Mouse (Mus musculus): ENCODE results near the gene Rpa3.
A peak's percentile ranks its signal among the peaks of the same experiment; 100 is the strongest.

Rpa3 gene

GRCm38 (mm10) chr6:8259004-8259666 is at the start of gene Rpa3, which contains the start of the genes Umad1 and Gm45062:
Rpa3 (minus strand) TSS chr6:8259173.
Umad1 (plus strand) TSS chr6:8259288.
Gm45062 (plus strand) TSS chr6:8259450.
- DNase-seq = peak; percentile 98

GRCm38 (mm10) chr6:8307878-8308775 is 49.2 kb upstream of the Rpa3 start:
- no peak for DNase-seq

GRCm38 (mm10) chr6:8299066-8299863 is 40.3 kb upstream of the Rpa3 start:
- DNase-seq = no peak

- peak; percentile 4 for DNase-seq
Measured at GRCm38 (mm10) chr6:8294048-8294784, 35.2 kb upstream of the Rpa3 start.

GRCm38 (mm10) chr6:8288755-8289580 is 30.0 kb upstream of the Rpa3 start:
- no peak for DNase-seq

GRCm38 (mm10) chr6:8286146-8286545 is 27.2 kb upstream of the Rpa3 start:
- DNase-seq = no peak

GRCm38 (mm10) chr6:8285401-8285960 is 26.5 kb upstream of the Rpa3 start:
- DNase-seq = no peak

- no peak for DNase-seq
Measured at GRCm38 (mm10) chr6:8283255-8283654, 24.3 kb upstream of the Rpa3 start.

GRCm38 (mm10) chr6:8278426-8279002 is 19.5 kb upstream of the Rpa3 start:
- peak; percentile 31 for DNase-seq

GRCm38 (mm10) chr6:8276431-8276830 is 17.5 kb upstream of the Rpa3 start:
- no peak for DNase-seq

GRCm38 (mm10) chr6:8275098-8275497 is 16.1 kb upstream of the Rpa3 start:
- peak; percentile 57 for DNase-seq

GRCm38 (mm10) chr6:8274387-8275054 is 15.5 kb upstream of the Rpa3 start:
- DNase-seq = peak; percentile 71

GRCm38 (mm10) chr6:8271047-8271446 is 12.1 kb upstream of the Rpa3 start:
- no peak for DNase-seq

GRCm38 (mm10) chr6:8259667-8260044 is 683 bp upstream of the Rpa3 start:
- no peak for DNase-seq

GRCm38 (mm10) chr6:8258316-8258715 is 657 bp downstream of the Rpa3 start:
- DNase-seq = no peak

GRCm38 (mm10) chr6:8228596-8228995 is 30.4 kb downstream of the Rpa3 start:
- no peak for DNase-seq

GRCm38 (mm10) chr6:8227035-8227434 is 31.9 kb downstream of the Rpa3 start:
- DNase-seq = no peak

GRCm38 (mm10) chr6:8210661-8211060 is 48.3 kb downstream of the Rpa3 start:
- DNase-seq = no peak

GRCm38 (mm10) chr6:8209866-8210186 is 49.1 kb downstream of the Rpa3 start:
- DNase-seq = no peak
